In genomic region chr9:54734639-54735252, GRCm38 (mm10) we compare ENCODE assay signal across 8 mouse cellular contexts. TPM values are rescaled to one million over a fixed set of nuclear protein-coding genes. Genes with fewer than 3 reads are reported as not detected.
DNase-seq lines count a peak whose midpoint lies in the region; ATAC-seq and TF ChIP-seq lines count a peak whose summit lies in the region.

No protein-coding gene starts in this region.

- no peak for TF ChIP-seq CTCF in MEL (IDR thresholded peaks at IDR 0.05 in 2 of 3, conservative IDR thresholded peaks at IDR 0.05 in 1 of 3; ENCODE audit: control insufficient read depth in 1 of 3, insufficient read depth in 1 of 3, low read depth in 2 of 3, low read length in 3 of 3, poor library complexity in 1 of 3, severe bottlenecking in 1 of 3)

- TF ChIP-seq EP300 in MEL (IDR thresholded peaks at IDR 0.05; ENCODE audit: low read depth in 1 of 2, low read length in 2 of 2), result no peak

- H3K9me3 ChIP-seq in heart, embryonic 14.5 days (ENCODE audit: control insufficient read depth, low read length), result no peaks in the 10 kb centered on the region
- no peaks in the 10 kb centered on the region for H3K9me3 ChIP-seq in MEL (replicated peaks; ENCODE audit: insufficient read depth, low read length)
- no peaks in the 10 kb centered on the region for H3K9me3 ChIP-seq in forebrain, embryonic 16.5 days (ENCODE audit: control insufficient read depth, low read length)

- TF ChIP-seq RAD21 in MEL (IDR thresholded peaks at IDR 0.05; ENCODE audit: low read depth, low read length), result no peak

- H3K27me3 ChIP-seq in heart, embryonic 14.5 days (ENCODE audit: control insufficient read depth, insufficient read depth, low read length), result no peaks in the 10 kb centered on the region
- no peaks in the 10 kb centered on the region; a peak in 1 of 4 replicates for H3K27me3 ChIP-seq in MEL (ENCODE audit: control insufficient read depth in 1 of 2, insufficient read depth in 2 of 2, low read length in 2 of 2)
- H3K27me3 ChIP-seq in forebrain, embryonic 16.5 days (replicated peaks; ENCODE audit: control insufficient read depth, insufficient read depth, low read length), result no peaks in the 10 kb centered on the region

- peaks cover 13% of the 10 kb centered on the region for H3K36me3 ChIP-seq in heart, embryonic 14.5 days (ENCODE audit: control insufficient read depth, insufficient read depth, low read length)
- peaks cover 5 to 18% of the 10 kb centered on the region in 2 experiments for H3K36me3 ChIP-seq in MEL (ENCODE audit: control insufficient read depth in 1 of 2, insufficient read depth in 2 of 2, low read length in 2 of 2)
- no peaks in the 10 kb centered on the region for H3K36me3 ChIP-seq in forebrain, embryonic 16.5 days (ENCODE audit: control insufficient read depth, insufficient read depth)
- no peaks in the 10 kb centered on the region for H3K36me3 ChIP-seq in macrophage (ENCODE audit: inconsistent target)

- peaks cover 34% of the 10 kb centered on the region for H3K79me2 ChIP-seq in MEL (ENCODE audit: control insufficient read depth, insufficient read depth, low read length, poor library complexity)
- peaks cover 38% of the 10 kb centered on the region for H3K79me2 ChIP-seq in macrophage (ENCODE audit: inconsistent target)

- peak in 1 of 2 experiments; percentile 56; a peak in 2 of 4 replicates for TF ChIP-seq POLR2A in MEL (IDR thresholded peaks at IDR 0.05; ENCODE audit: control insufficient read depth in 1 of 2, insufficient read depth in 1 of 2, low read depth in 1 of 2, low read length in 2 of 2, poor library complexity in 1 of 2)

- 0 out of 4 replicates have a peak overlapping the region, but pooled peaks of 1 of the 2 experiments have one; percentile 11 for H3K27ac ChIP-seq in heart, embryonic 14.5 days (replicated peaks in 1 of 2; ENCODE audit: control insufficient read depth in 1 of 2, insufficient read depth in 1 of 2, low read depth in 2 of 2, low read length in 2 of 2)
- H3K27ac ChIP-seq in MEL (ENCODE audit: control insufficient read depth, low read depth, low read length), result peak overlapping the region; percentile 78
- H3K27ac ChIP-seq in forebrain, embryonic 16.5 days (ENCODE audit: low read length), result no peak overlapping the region
- H3K27ac ChIP-seq in macrophage, result peak overlapping the region; percentile 35; the same call in 1 of the 2 replicates

- peak overlapping the region; percentile 73 to 94 for H3K4me3 ChIP-seq in heart, embryonic 14.5 days (ENCODE audit: control insufficient read depth in 1 of 2, insufficient read depth in 1 of 2, low read depth in 1 of 2, low read length in 2 of 2)
- H3K4me3 ChIP-seq in MEL (ENCODE audit: control insufficient read depth in 1 of 2, insufficient read depth in 1 of 2, low read depth in 2 of 2, low read length in 2 of 2) (peak overlapping the region; percentile 58 to 80), macrophage (ENCODE audit: inconsistent target) (peak overlapping the region; percentile 94; the same call in 1 of the 2 replicates)
- peak overlapping the region; percentile 57 for H3K4me3 ChIP-seq in forebrain, embryonic 16.5 days (replicated peaks; ENCODE audit: low read length)

- H3K4me2 ChIP-seq in heart, embryonic 14.5 days (ENCODE audit: low read length), result peak overlapping the region; percentile 89
- H3K4me2 ChIP-seq in forebrain, embryonic 16.5 days (ENCODE audit: low read length), result peak overlapping the region; percentile 65

- ATAC-seq in heart, embryonic 14.5 days (ENCODE audit: insufficient number of reproducible peaks, insufficient read depth, low FRiP score, low read depth), result no peak
- no peak for ATAC-seq in forebrain, embryonic 16.5 days

- intact Hi-C loops in heart, postnatal 36 days (cut with DNase I), result loop anchor here (2.0 to 5.0 kb wide), 2 partner anchors 218 to 376 kb away; partner anchors contain the start of genes AY074887 and Psma4

- peaks cover 0 to 8% of the 10 kb centered on the region in 2 experiments; a peak in 2 of 4 replicates for H3K4me1 ChIP-seq in heart, embryonic 14.5 days (ENCODE audit: control insufficient read depth in 2 of 2, insufficient read depth in 2 of 2, low read length in 2 of 2)
- peaks cover 0 to 13% of the 10 kb centered on the region in 2 experiments for H3K4me1 ChIP-seq in MEL (ENCODE audit: control insufficient read depth in 1 of 2, insufficient read depth in 2 of 2, low read length in 2 of 2)
- H3K4me1 ChIP-seq in forebrain, embryonic 16.5 days (replicated peaks; ENCODE audit: control insufficient read depth, insufficient read depth, low read length), result peaks cover 15% of the 10 kb centered on the region

- WGBS in heart, embryonic 14.5 days, result 20% methylated on average over 10 of the region's 11 CpGs
- 21% methylated on average over 11 of the region's 11 CpGs for WGBS in forebrain, embryonic 16.5 days
- 26% methylated on average over 9 of the region's 11 CpGs for WGBS in macrophage (ENCODE audit: missing documents)

- DNase-seq in heart, postnatal 36 days, result no peak
- DNase-seq in MEL (ENCODE audit: low read depth, low spot score), result peak; percentile 58
- no peak for DNase-seq in right cerebral cortex, adult 2 months (ENCODE audit: low spot score in 2 of 2)
- no peak for DNase-seq in adrenal gland, postnatal 10 days
- DNase-seq in Muller cell, postnatal 12 days (ENCODE audit: inconsistent ontology term), result no peak

- H3K9ac ChIP-seq in heart, embryonic 14.5 days (ENCODE audit: low read length), result peak overlapping the region; percentile 95
- peak overlapping the region; percentile 80 for H3K9ac ChIP-seq in MEL (ENCODE audit: control insufficient read depth, low read depth, low read length, poor library complexity, severe bottlenecking)
- peak overlapping the region; percentile 59 for H3K9ac ChIP-seq in forebrain, embryonic 16.5 days (replicated peaks; ENCODE audit: low read depth, low read length)

TF ChIP-seq in MEL, 35 proteins besides CTCF, POLR2A, EP300 and RAD21:
- no peak for TF ChIP-seq POLR2AphosphoS5 (IDR thresholded peaks at IDR 0.05; ENCODE audit: borderline replicate concordance, low read depth, low read length)
- TF ChIP-seq USF2 (IDR thresholded peaks at IDR 0.05; ENCODE audit: borderline replicate concordance in 1 of 2, insufficient read depth in 1 of 2, low read depth in 1 of 2, low read length in 2 of 2), result 0 out of 4 replicates have a peak, but pooled peaks of 1 of the 2 experiments have one; percentile 33
- peak; percentile 74 for TF ChIP-seq USF1 (IDR thresholded peaks at IDR 0.05; ENCODE audit: low read depth, low read length)
- peak; percentile 45 for TF ChIP-seq NELFE (IDR thresholded peaks at IDR 0.05; ENCODE audit: low read depth, low read length)
- TF ChIP-seq SIN3A (IDR thresholded peaks at IDR 0.05; ENCODE audit: low read length), result no peak
- TF ChIP-seq TBP (IDR thresholded peaks at IDR 0.05; ENCODE audit: low read depth, low read length), result 0 out of 2 replicates have a peak, but pooled peaks have one; percentile 5
- TF ChIP-seq ZNF384 (IDR thresholded peaks at IDR 0.05; ENCODE audit: low read depth, low read length), result peak; percentile 93
- no peak for TF ChIP-seq MAX (IDR thresholded peaks at IDR 0.05; ENCODE audit: low read length)

RNA-seq across cellular contexts. Expression of gene Wdr61, which starts 0.4 kb away (rescaled TPM):
- polyA plus RNA-seq in heart, embryonic 14.5 days (2014; fragmentation: Nextera tagmentation; extraction: Ambion mirVana), result 103 and 105 TPM in 2 replicates
- total RNA-seq in heart, postnatal 36 days (2021), result 10 to 100 TPM; 28.2 to 31.7 TPM
- total RNA-seq in MEL (2012; rRNA removed), result 209 and 217 TPM in 2 replicates
- polyA plus RNA-seq in MEL (2012; ENCODE audit: insufficient read depth in 1 of 2, insufficient read length in 2 of 2, low read depth in 1 of 2, low replicate concordance in 2 of 2, missing spikeins in 1 of 2), result 100 to 1,000 TPM in 1 of 2 experiments, not detected in 1; 182 TPM
- polyA plus RNA-seq in forebrain, embryonic 16.5 days (2015; fragmentation: Nextera tagmentation; extraction: Ambion mirVana), result 115 and 126 TPM in 2 replicates
- 10 to 100 TPM in 24 of 26 experiments, 1 to 10 TPM in 2; 5.7 to 34.4 (median 23.9) TPM for total RNA-seq in macrophage (2018; cell fraction: chromatin; rRNA removed)
- 10 to 100 TPM; 33.1 to 45.1 (median 40.3) TPM for total RNA-seq in macrophage (2018; cell fraction: cytosol; rRNA removed)
- 10 to 100 TPM; 10.3 to 35.1 (median 19.3) TPM for total RNA-seq in macrophage (2018; cell fraction: nucleus; rRNA removed)
- polyA plus RNA-seq in macrophage (2018), result 42.4 to 61.6 TPM (median 42.5 TPM) in 3 replicates
- 10 to 100 TPM; 74.9 to 78.8 TPM for total RNA-seq in adrenal gland, postnatal 10 days (2021)

RNA-seq across cellular contexts. Expression of gene Crabp1, which starts 29.8 kb away (rescaled TPM):
- 7.0 and 13.8 TPM in 2 replicates for polyA plus RNA-seq in heart, embryonic 14.5 days (2014; fragmentation: Nextera tagmentation; extraction: Ambion mirVana)
- not detected for total RNA-seq in heart, postnatal 36 days (2021)
- total RNA-seq in MEL (2012; rRNA removed), result not detected in 2 replicates
- polyA plus RNA-seq in MEL (2012; ENCODE audit: insufficient read depth in 1 of 2, insufficient read length in 2 of 2, low read depth in 1 of 2, low replicate concordance in 2 of 2, missing spikeins in 1 of 2) (not detected), macrophage (2018) (not detected in 3 replicates)
- polyA plus RNA-seq in forebrain, embryonic 16.5 days (2015; fragmentation: Nextera tagmentation; extraction: Ambion mirVana), result 44.7 and 55.4 TPM in 2 replicates
- 10 to 100 TPM in 1 of 26 experiments, not detected in 25; 36.6 TPM for total RNA-seq in macrophage (2018; cell fraction: chromatin; rRNA removed)
- total RNA-seq in macrophage (2018; cell fraction: cytosol; rRNA removed), result not detected
- 1 to 10 TPM in 1 of 26 experiments, not detected in 25; 5.5 TPM for total RNA-seq in macrophage (2018; cell fraction: nucleus; rRNA removed)
- 1 to 10 TPM; 3.9 to 5.9 TPM for total RNA-seq in adrenal gland, postnatal 10 days (2021)

RNA-seq across cellular contexts. Expression of gene Dnaja4, which starts 36.1 kb away (rescaled TPM):
- polyA plus RNA-seq in heart, embryonic 14.5 days (2014; fragmentation: Nextera tagmentation; extraction: Ambion mirVana), result 29.0 and 30.1 TPM in 2 replicates
- 10 to 100 TPM; 71.4 to 80.4 TPM for total RNA-seq in heart, postnatal 36 days (2021)
- total RNA-seq in MEL (2012; rRNA removed), result 7.5 and 10.9 TPM in 2 replicates
- polyA plus RNA-seq in MEL (2012; ENCODE audit: insufficient read depth in 1 of 2, insufficient read length in 2 of 2, low read depth in 1 of 2, low replicate concordance in 2 of 2, missing spikeins in 1 of 2), result 10 to 100 TPM in 1 of 2 experiments, not detected in 1; 13.0 TPM
- polyA plus RNA-seq in forebrain, embryonic 16.5 days (2015; fragmentation: Nextera tagmentation; extraction: Ambion mirVana), result 6.5 and 6.9 TPM in 2 replicates
- total RNA-seq in macrophage (2018; cell fraction: chromatin; rRNA removed), result 1 to 10 TPM in 1 of 26 experiments, under 1 TPM in 5, not detected in 20; 0.16 to 1.2 (median 0.37) TPM
- under 1 TPM; 0.03 to 0.33 (median 0.17) TPM for total RNA-seq in macrophage (2018; cell fraction: cytosol; rRNA removed)
- under 1 TPM in 11 of 26 experiments, not detected in 15; 0.17 to 0.84 (median 0.37) TPM for total RNA-seq in macrophage (2018; cell fraction: nucleus; rRNA removed)
- 0.11 to 0.69 TPM (median 0.31 TPM) in 3 replicates for polyA plus RNA-seq in macrophage (2018)
- 10 to 100 TPM in 1 of 2 experiments, 1 to 10 TPM in 1; 10.0 to 16.7 TPM for total RNA-seq in adrenal gland, postnatal 10 days (2021)
